Mouse (Mus musculus): ENCODE results near the gene Xab2. TPM values are rescaled to one million over a fixed set of nuclear protein-coding genes. Genes with fewer than 3 reads are reported as not detected.

Gene Xab2
- total and polyA plus RNA-seq, 3 experiments: 49.9 to 60.7 (median 57.1) TPM

DNA sequence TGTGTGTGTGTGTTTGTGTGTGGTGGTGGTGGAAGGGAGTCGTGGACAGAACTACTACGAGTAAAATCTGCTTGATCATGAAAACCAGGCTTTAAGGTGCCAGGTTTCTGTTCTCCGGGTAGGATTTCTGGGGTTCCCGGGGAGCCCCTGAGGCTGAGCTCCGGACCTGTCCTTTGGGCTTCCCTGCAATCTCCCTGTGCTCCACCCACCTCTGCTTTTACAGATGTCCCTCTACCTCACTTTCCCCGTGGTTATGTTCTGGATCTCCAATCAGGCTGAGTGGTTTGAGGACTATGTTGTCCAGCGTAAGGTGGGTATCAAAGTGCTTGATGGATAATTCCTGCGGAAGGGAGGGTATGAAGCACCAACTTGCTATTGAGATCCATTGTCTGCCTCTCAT, 1.0 kb upstream of the Xab2 start:
- Histone ChIP-seq H3K9ac (ENCODE audit: insufficient read depth, low read depth) (peak overlapping the region; percentile 77), H3K36me3 (replicated peaks in 1 of 2; ENCODE audit: control insufficient read depth in 1 of 2, insufficient read depth in 1 of 2, low read length in 1 of 2) (peaks cover 24 to 61% of the 10 kb centered on the region in 2 experiments), H3K4me1 (ENCODE audit: control insufficient read depth in 1 of 2, insufficient read depth in 2 of 2) (peaks cover 6 to 27% of the 10 kb centered on the region in 2 experiments), H3K27me3 (replicated peaks) (no peaks in the 10 kb centered on the region), H3K27ac (ENCODE audit: insufficient read depth, low read depth) (no peak overlapping the region), H3K4me2 (ENCODE audit: insufficient read depth, low read depth, poor library complexity, severe bottlenecking) (peak overlapping the region; percentile 41), H3K9me3 (replicated peaks; ENCODE audit: low read length) (no peaks in the 10 kb centered on the region), H3K79me2 (replicated peaks; ENCODE audit: control insufficient read depth, extremely low read depth, insufficient read depth, poor library complexity, severe bottlenecking) (peaks cover 25% of the 10 kb centered on the region), H3K4me3 (replicated peaks in 1 of 3; ENCODE audit: low read depth in 2 of 3, low read length in 2 of 3, poor library complexity in 1 of 3) (peak overlapping the region; percentile 72 to 93 (median 90))
- in situ Hi-C loops (cut with MboI; ENCODE audit: low pct_ligation_motif_present, low pct_unique_long_range_greater_than_20kb, low sequenced_read_pairs): loop anchor here (10.0 kb wide), 1 partner anchor 47 kb away; no protein-coding TSS in a partner anchor
- no peak for DNase-seq (ENCODE audit: extremely low read depth)
- dilution Hi-C loops (cut with MboI; ENCODE audit: extremely low pct_ligation_motif_present, extremely low pct_unique_long_range_greater_than_20kb, low sequenced_read_pairs): no loop called here
- TF ChIP-seq ZC3H11A (IDR thresholded peaks at IDR 0.05; ENCODE audit: low read depth, low read length): no peak
- no peak for TF ChIP-seq SIN3A (IDR thresholded peaks at IDR 0.05; ENCODE audit: low read length)
- no peak for TF ChIP-seq CHD2 (IDR thresholded peaks at IDR 0.05; ENCODE audit: low read length)
- TF ChIP-seq ZNF384 (IDR thresholded peaks at IDR 0.05; ENCODE audit: low read depth, low read length): no peak
- no peak for TF ChIP-seq SMC3 (IDR thresholded peaks at IDR 0.05; ENCODE audit: low read depth, low read length)
- no peak for TF ChIP-seq USF2 (conservative IDR thresholded peaks at IDR 0.05; ENCODE audit: low read depth, low read length)
- TF ChIP-seq RAD21 (IDR thresholded peaks at IDR 0.05; ENCODE audit: low read depth, low read length): no peak
- no peak for TF ChIP-seq MYC (IDR thresholded peaks at IDR 0.05; ENCODE audit: low read depth, low read length)
- no peak for TF ChIP-seq POLR2A (IDR thresholded peaks at IDR 0.05; ENCODE audit: low read depth, low read length)
- TF ChIP-seq MAX (IDR thresholded peaks at IDR 0.05; ENCODE audit: low read length): no peak
- no peak for TF ChIP-seq NELFE (IDR thresholded peaks at IDR 0.05; ENCODE audit: low read depth, low read length)
- TF ChIP-seq MAZ (IDR thresholded peaks at IDR 0.05; ENCODE audit: low read depth, low read length): no peak
- no peak for TF ChIP-seq E2F4 (IDR thresholded peaks at IDR 0.05; ENCODE audit: insufficient replicate concordance, low read depth, low read length)

DNA sequence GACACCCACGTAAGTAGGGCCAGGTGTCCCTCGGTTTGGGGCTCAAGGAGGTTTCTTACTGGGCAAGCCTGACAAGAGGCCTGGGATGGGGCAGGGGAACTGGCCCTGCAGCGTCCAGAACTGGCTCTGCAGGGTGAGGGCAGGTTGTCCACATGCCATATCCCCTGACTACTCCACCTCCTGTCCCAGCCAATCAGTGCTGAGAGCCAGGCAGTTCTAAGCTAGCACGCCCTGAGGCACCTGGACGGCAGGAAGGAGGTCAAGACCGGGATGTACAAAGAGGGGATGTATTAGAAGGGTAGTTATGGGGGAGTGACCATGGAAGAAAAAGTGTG, 11.3 kb downstream of the Xab2 start:
- Histone ChIP-seq H3K9ac (ENCODE audit: insufficient read depth, low read depth) (no peak overlapping the region), H3K4me2 (ENCODE audit: insufficient read depth, low read depth, poor library complexity, severe bottlenecking) (no peak overlapping the region), H3K27me3 (replicated peaks) (no peaks in the 10 kb centered on the region), H3K79me2 (replicated peaks; ENCODE audit: control insufficient read depth, extremely low read depth, insufficient read depth, poor library complexity, severe bottlenecking) (no peaks in the 10 kb centered on the region), H3K27ac (ENCODE audit: insufficient read depth, low read depth) (no peak overlapping the region), H3K9me3 (replicated peaks; ENCODE audit: low read length) (no peaks in the 10 kb centered on the region), H3K36me3 (replicated peaks in 1 of 2; ENCODE audit: control insufficient read depth in 1 of 2, insufficient read depth in 1 of 2, low read length in 1 of 2) (peaks cover 66 to 95% of the 10 kb centered on the region in 2 experiments), H3K4me3 (replicated peaks in 1 of 3; ENCODE audit: low read depth in 2 of 3, low read length in 2 of 3, poor library complexity in 1 of 3) (no peak overlapping the region), H3K4me1 (ENCODE audit: control insufficient read depth in 1 of 2, insufficient read depth in 2 of 2) (no peaks in the 10 kb centered on the region)
- in situ Hi-C loops (cut with MboI; ENCODE audit: low pct_ligation_motif_present, low pct_unique_long_range_greater_than_20kb, low sequenced_read_pairs): no loop called here
- DNase-seq (ENCODE audit: extremely low read depth): no peak
- dilution Hi-C loops (cut with MboI; ENCODE audit: extremely low pct_ligation_motif_present, extremely low pct_unique_long_range_greater_than_20kb, low sequenced_read_pairs): no loop called here
- TF ChIP-seq TCF12 (IDR thresholded peaks at IDR 0.05; ENCODE audit: low read depth, low read length) (no peak), ELF1 (IDR thresholded peaks at IDR 0.05; ENCODE audit: low read depth, low read length) (no peak), ZNF384 (IDR thresholded peaks at IDR 0.05; ENCODE audit: low read depth, low read length) (no peak), CTCF (conservative IDR thresholded peaks at IDR 0.05 in 1 of 2, IDR thresholded peaks at IDR 0.05 in 1 of 2; ENCODE audit: low read depth in 2 of 2, low read length in 2 of 2) (no peak), POLR2A (IDR thresholded peaks at IDR 0.05; ENCODE audit: low read depth, low read length) (no peak), CHD2 (IDR thresholded peaks at IDR 0.05; ENCODE audit: low read length) (no peak), SMC3 (IDR thresholded peaks at IDR 0.05; ENCODE audit: low read depth, low read length) (no peak), RAD21 (IDR thresholded peaks at IDR 0.05; ENCODE audit: low read depth, low read length) (no peak), EP300 (IDR thresholded peaks at IDR 0.05; ENCODE audit: low read length) (no peak), POLR2AphosphoS2 (IDR thresholded peaks at IDR 0.05; ENCODE audit: low read depth, low read length) (no peak), MXI1 (IDR thresholded peaks at IDR 0.05; ENCODE audit: low read depth, low read length) (no peak), NELFE (IDR thresholded peaks at IDR 0.05; ENCODE audit: low read depth, low read length) (no peak), NRF1 (IDR thresholded peaks at IDR 0.05; ENCODE audit: low read depth, low read length) (no peak)
